Comparison of ENCODE assay signal across 17 mouse cellular contexts in genomic region chr12:74098572-74099290, GRCm38 (mm10).
DNase-seq lines count a peak whose midpoint lies in the region; ATAC-seq and TF ChIP-seq lines count a peak whose summit lies in the region.
"Had no signal": no experiment of that assay in that cellular context is flagged by ENCODE, and none has a peak within 500 bp of the region (broad histone marks: within the 10 kb centered on the region; RNA-seq: fewer than 3 reads in every experiment).

No protein-coding gene starts in this region.

- peaks cover 20% of the 10 kb centered on the region for H3K4me1 ChIP-seq in forebrain, embryonic 10.5 days
- H3K4me1 ChIP-seq in hindbrain, embryonic 15.5 days (replicated peaks), result peaks cover 16% of the 10 kb centered on the region
- H3K4me1 ChIP-seq in neural tube, embryonic 14.5 days (ENCODE audit: control insufficient read depth, insufficient read depth, low read length), result peaks cover 8% of the 10 kb centered on the region; the same call in 1 of the 2 replicates
- H3K4me1 ChIP-seq: heart, embryonic 10.5 days; liver, embryonic 13.5 days had no signal

- ATAC-seq in hindbrain, embryonic 15.5 days (ENCODE audit: low FRiP score, low read depth), result peak; percentile 54; the same call in 1 of the 2 replicates
- ATAC-seq in neural tube, embryonic 14.5 days (ENCODE audit: low read depth), result peak; percentile 65; the same call in 1 of the 2 replicates

- no peaks in the 10 kb centered on the region; the same call in 1 of the 2 replicates for H3K9me3 ChIP-seq in forebrain, embryonic 10.5 days
- H3K9me3 ChIP-seq in hindbrain, embryonic 15.5 days, result no peaks in the 10 kb centered on the region
- no peaks in the 10 kb centered on the region for H3K9me3 ChIP-seq in neural tube, embryonic 14.5 days (ENCODE audit: control insufficient read depth, low read length)
- H3K9me3 ChIP-seq: heart, embryonic 10.5 days; liver, embryonic 13.5 days had no signal

- H3K9ac ChIP-seq in hindbrain, embryonic 15.5 days, result no peak overlapping the region
- H3K9ac ChIP-seq in neural tube, embryonic 14.5 days (replicated peaks; ENCODE audit: low read depth, low read length), result no peak overlapping the region
- H3K9ac ChIP-seq: liver, embryonic 13.5 days had no signal

- no peak overlapping the region for H3K4me3 ChIP-seq in layer of hippocampus, adult 2 months
- no peak overlapping the region for H3K4me3 ChIP-seq in forebrain, embryonic 10.5 days
- no peak overlapping the region for H3K4me3 ChIP-seq in hindbrain, embryonic 15.5 days
- no peak overlapping the region for H3K4me3 ChIP-seq in neural tube, embryonic 14.5 days (ENCODE audit: low read depth, low read length)
- H3K4me3 ChIP-seq: heart, embryonic 10.5 days; liver, embryonic 13.5 days had no signal

- no peak; the same call in 1 of the 2 replicates for TF ChIP-seq CTCF in layer of hippocampus, adult 2 months (conservative IDR thresholded peaks at IDR 0.05)

- H3K4me2 ChIP-seq in hindbrain, embryonic 15.5 days, result no peak overlapping the region
- H3K4me2 ChIP-seq in neural tube, embryonic 14.5 days (ENCODE audit: low read depth, low read length), result no peak overlapping the region
- H3K4me2 ChIP-seq: liver, embryonic 13.5 days had no signal

- no peaks in the 10 kb centered on the region for H3K36me3 ChIP-seq in forebrain, embryonic 10.5 days (replicated peaks)
- H3K36me3 ChIP-seq in hindbrain, embryonic 15.5 days, result no peaks in the 10 kb centered on the region
- H3K36me3 ChIP-seq in neural tube, embryonic 14.5 days (ENCODE audit: control insufficient read depth, insufficient read depth, low read length), result no peaks in the 10 kb centered on the region
- H3K36me3 ChIP-seq: heart, embryonic 10.5 days; liver, embryonic 13.5 days had no signal

- peak overlapping the region; percentile 36 for H3K27ac ChIP-seq in layer of hippocampus, adult 2 months
- H3K27ac ChIP-seq in forebrain, embryonic 10.5 days, result 0 out of 2 replicates have a peak overlapping the region, but pooled peaks have one; percentile 5
- H3K27ac ChIP-seq in hindbrain, embryonic 15.5 days (replicated peaks), result no peak overlapping the region; the same call in 1 of the 2 replicates
- no peak overlapping the region for H3K27ac ChIP-seq in neural tube, embryonic 14.5 days (ENCODE audit: low read depth, low read length)
- H3K27ac ChIP-seq: heart, embryonic 10.5 days; liver, embryonic 13.5 days had no signal

- H3K27me3 ChIP-seq in forebrain, embryonic 10.5 days (ENCODE audit: poor library complexity, severe bottlenecking), result no peaks in the 10 kb centered on the region
- H3K27me3 ChIP-seq in hindbrain, embryonic 15.5 days, result no peaks in the 10 kb centered on the region
- H3K27me3 ChIP-seq in neural tube, embryonic 14.5 days (ENCODE audit: control insufficient read depth, insufficient read depth, low read length), result no peaks in the 10 kb centered on the region
- H3K27me3 ChIP-seq: liver, embryonic 13.5 days had no signal

- 64% methylated on average over 8 of the region's 8 CpGs for WGBS in forebrain, embryonic 10.5 days
- WGBS in hindbrain, embryonic 15.5 days, result 28% methylated on average over 8 of the region's 8 CpGs
- 23% methylated on average over 8 of the region's 8 CpGs for WGBS in neural tube, embryonic 14.5 days

- DNase-seq in layer of hippocampus, adult 2 months (ENCODE audit: low spot score in 2 of 2), result no peak
- DNase-seq in layer of hippocampus, adult 8-10 months (ENCODE audit: low spot score in 2 of 2), result no peak
- DNase-seq in forebrain, embryonic 10.5 days (ENCODE audit: extremely low spot score, low spot score), result peak; percentile 21
- no peak for DNase-seq in gastrocnemius, postnatal 25 days
- DNase-seq in thymus, postnatal 25 days, result no peak
- no peak for DNase-seq in spleen, postnatal 36 days (ENCODE audit: low spot score in 2 of 2)
- DNase-seq: B cell, adult 2 months; cerebellum, adult 9-11 months; heart, postnatal 4 days; kidney, adult 9 months; left cerebral cortex, postnatal 4 days; liver, embryonic 13.5 days; lung, postnatal 4 days; right cerebral cortex, adult 18-20 months had no signal

Comparison
In these comparisons a context has a peak if more than half of its experiments do, and no peak if none do; other contexts are left out.
1. H3K27ac ChIP-seq: peak in layer of hippocampus, adult 2 months (single experiment) and forebrain, embryonic 10.5 days (single experiment); none in hindbrain, embryonic 15.5 days (single experiment) and neural tube, embryonic 14.5 days (single experiment).